Mouse (Mus musculus) cerebellum, adult 2 months (tissue): ENCODE results near the gene Acvr2b. TPM values are rescaled to one million over a fixed set of nuclear protein-coding genes. Genes with fewer than 3 reads are reported as not detected.

Experiments
- DNase-seq, 2 experiments: peaks; one replicate each; pipeline ENCODE4 v3.0.0; 2021
- H3K27ac ChIP-seq: fragments of 200-500 bp; 2 replicates; pipeline ENCODE4 v1.5.1; 2012; ENCODE audit warnings: low read length, control low read depth, inconsistent platforms; ENCODE audit not compliant: insufficient read depth
- H3K27me3 ChIP-seq: fragments of 200-500 bp; 2 replicates; pipeline ENCODE4 v1.6.1; 2012; ENCODE audit warnings: inconsistent platforms, mild to moderate bottlenecking, low read length, moderate library complexity; ENCODE audit not compliant: control insufficient read depth, insufficient read depth
- H3K4me1 ChIP-seq: fragments of 200-500 bp; 2 replicates; pipeline ENCODE4 v1.6.1; 2011; ENCODE audit warnings: low read length; ENCODE audit not compliant: control insufficient read depth, insufficient read depth
- H3K4me3 ChIP-seq: fragments of 200-500 bp; replicated peaks from 2 replicates; pipeline ENCODE3; 2011; ENCODE audit warnings: mild to moderate bottlenecking, low read depth, low read length, control low read depth; ENCODE audit not compliant: insufficient read depth
- CTCF ChIP-seq: fragments of 200-500 bp; IDR thresholded peaks from 2 replicates; pipeline ENCODE4 v1.5.1; 2011; ENCODE audit warnings: low read depth, mild to moderate bottlenecking, control low read depth, low read length, moderate library complexity, borderline replicate concordance; ENCODE audit not compliant: insufficient read depth
- POLR2A ChIP-seq: fragments of 200-500 bp; IDR thresholded peaks from 2 replicates; pipeline ENCODE4 v1.6.1; 2011; ENCODE audit warnings: low read length, control low read depth, borderline replicate concordance; ENCODE audit not compliant: insufficient read depth
- WGBS: fragments of 180-500 bp; shearing (Covaris S2); methylation state at CpG from one replicate; pipeline ENCODE4 v1.1.7; 2018; 5-methylcytosine and 5-hydroxymethylcytosine counted together
- polyA plus RNA-seq: library from polyadenylated mRNA; depleted of rRNA; stranded (reverse); fragments of >200 nt; gene quantifications from 2 replicates; pipeline ENCODE4 v1.2.3, GENCODE M21; 2012

Acvr2b gene
- polyA plus RNA-seq, 1 experiment, result 4.5 TPM

- Histone ChIP-seq H3K27me3 (no peaks in the 10 kb centered on the region), H3K4me1 (peaks cover 18% of the 10 kb centered on the region), H3K27ac (no peak overlapping the region), H3K4me3 (no peak overlapping the region)
- TF ChIP-seq CTCF (no peak), POLR2A (no peak)
- WGBS, result 91% methylated on average over 5 of the region's 5 CpGs
- no peak for DNase-seq
Observed at GRCm38 (mm10) chr9:119409864-119410263, 7.9 kb downstream of the Acvr2b start.

GRCm38 (mm10) chr9:119418025-119418424, 16.1 kb downstream of the Acvr2b start:
- WGBS, result 89% methylated on average over 18 of the region's 18 CpGs
- no peak overlapping the region for H3K4me3 ChIP-seq
- H3K27me3 ChIP-seq, result no peaks in the 10 kb centered on the region
- no peak overlapping the region for H3K27ac ChIP-seq
- no peak for DNase-seq
- TF ChIP-seq CTCF, result no peak
- peaks cover 9% of the 10 kb centered on the region for H3K4me1 ChIP-seq

DNA sequence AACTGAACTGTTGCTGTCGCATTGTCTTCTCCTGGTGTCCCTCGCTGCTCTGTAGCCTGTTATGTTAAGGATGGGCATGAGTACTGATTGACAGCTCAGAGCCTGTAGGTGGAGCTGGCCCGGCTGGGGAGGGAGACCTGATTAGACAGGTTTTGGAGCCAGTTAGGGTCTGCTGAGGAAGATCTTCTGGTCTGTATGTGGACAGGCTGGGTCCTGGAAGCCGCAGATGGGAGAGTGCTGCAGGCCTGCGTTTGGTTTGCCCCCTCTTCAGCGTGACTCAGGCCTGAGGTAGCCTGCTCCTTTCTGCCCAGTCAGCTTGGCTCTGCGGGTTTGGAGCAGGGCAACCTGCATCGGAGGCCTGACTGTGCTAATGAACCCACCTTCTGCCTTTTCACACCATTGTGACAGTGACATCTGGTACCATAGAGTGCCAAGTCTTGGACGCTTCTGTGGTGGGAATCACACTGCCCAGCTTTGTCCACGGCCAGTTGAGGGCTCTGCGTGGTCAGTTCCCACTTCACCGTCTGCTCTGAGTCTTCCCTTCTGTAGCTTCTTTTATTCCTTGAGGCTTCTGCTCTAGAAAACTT, 18.0 kb downstream of the Acvr2b start:
- Histone ChIP-seq H3K27ac (no peak overlapping the region), H3K4me3 (no peak overlapping the region), H3K27me3 (no peaks in the 10 kb centered on the region), H3K4me1 (peaks cover 12% of the 10 kb centered on the region)
- DNase-seq, result peak; percentile 62 to 81
- TF ChIP-seq CTCF (no peak), POLR2A (no peak)
- 11% methylated on average over 12 of the region's 12 CpGs for WGBS

- Histone ChIP-seq H3K27ac (no peak overlapping the region), H3K4me3 (no peak overlapping the region), H3K4me1 (peaks cover 21% of the 10 kb centered on the region), H3K27me3 (no peaks in the 10 kb centered on the region)
- 32% methylated on average over 7 of the region's 7 CpGs for WGBS
- TF ChIP-seq CTCF (no peak), POLR2A (no peak)
- DNase-seq, result peak; percentile 37 to 57
Observed at GRCm38 (mm10) chr9:119425217-119425975, 23.5 kb downstream of the Acvr2b start.

- no peak for DNase-seq
- no peak overlapping the region for H3K27ac ChIP-seq
- H3K4me1 ChIP-seq, result peaks cover 21% of the 10 kb centered on the region
- TF ChIP-seq POLR2A, result no peak
- no peak for TF ChIP-seq CTCF
- H3K27me3 ChIP-seq, result no peaks in the 10 kb centered on the region
- WGBS, result 63% methylated on average over 13 of the region's 13 CpGs
- no peak overlapping the region for H3K4me3 ChIP-seq
Observed at GRCm38 (mm10) chr9:119425976-119426415, 24.1 kb downstream of the Acvr2b start.

- H3K27me3 ChIP-seq, result no peaks in the 10 kb centered on the region
- H3K4me3 ChIP-seq, result no peak overlapping the region
- peaks cover 21% of the 10 kb centered on the region for H3K4me1 ChIP-seq
- DNase-seq, result no peak
- no peak for TF ChIP-seq CTCF
- TF ChIP-seq POLR2A, result no peak
- 47% methylated on average over 7 of the region's 7 CpGs for WGBS
- H3K27ac ChIP-seq, result no peak overlapping the region
Observed at GRCm38 (mm10) chr9:119426483-119426882, 24.6 kb downstream of the Acvr2b start.

DNA sequence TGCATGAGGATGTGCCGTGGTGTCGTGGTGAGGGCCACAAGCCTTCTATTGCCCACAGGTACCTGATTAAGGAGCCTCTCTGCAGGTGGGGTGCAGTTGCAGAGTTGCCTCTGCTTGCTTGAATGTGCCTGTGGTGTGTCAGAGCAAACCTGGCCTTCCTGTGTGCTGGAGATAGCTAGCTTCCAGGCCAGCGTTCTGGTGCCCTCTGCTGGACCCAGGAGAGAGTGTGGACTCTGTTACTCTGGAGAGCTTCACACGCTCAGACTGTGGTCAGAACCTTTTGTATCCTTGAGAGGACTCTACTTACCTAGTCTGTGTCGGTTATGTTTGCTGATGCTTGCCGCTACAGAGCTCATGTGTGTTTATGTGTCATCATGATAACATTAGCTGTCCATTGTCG, 28.4 kb downstream of the Acvr2b start:
- peaks cover 14% of the 10 kb centered on the region for H3K4me1 ChIP-seq
- TF ChIP-seq CTCF (peak; percentile 98), POLR2A (no peak)
- WGBS, result 41% methylated on average over 7 of the region's 7 CpGs

DNA sequence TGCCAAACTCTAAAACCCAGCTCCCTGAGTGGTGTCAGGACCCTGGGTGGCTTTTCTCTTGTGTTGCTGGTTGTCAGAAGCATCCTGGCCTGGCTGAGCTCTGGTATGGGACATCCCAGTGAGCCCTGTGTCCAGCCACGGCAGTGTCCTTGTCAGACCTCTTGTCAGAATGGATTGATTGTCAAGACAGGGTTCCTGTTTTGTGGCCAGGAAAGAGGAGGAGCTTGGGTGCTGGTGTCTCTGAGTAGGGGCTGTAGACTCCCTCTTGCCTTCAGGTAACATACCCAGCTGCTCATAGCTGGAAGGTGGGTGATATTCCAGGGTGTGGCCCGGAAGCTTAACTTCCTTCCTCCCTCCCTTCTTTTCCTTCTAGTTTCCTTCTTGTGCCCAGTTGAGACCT, 33.9 kb downstream of the Acvr2b start:
- no peak overlapping the region for H3K27ac ChIP-seq
- TF ChIP-seq CTCF (no peak), POLR2A (no peak)
- 83% methylated on average over 2 of the region's 2 CpGs for WGBS

More for the DNA sequence above, 28.4 kb downstream of the Acvr2b start:
- no peak overlapping the region for H3K27ac ChIP-seq
- peak; percentile 81 to 85 for DNase-seq
- H3K27me3 ChIP-seq, result no peaks in the 10 kb centered on the region
- H3K4me3 ChIP-seq, result no peak overlapping the region

More for the DNA sequence above, 33.9 kb downstream of the Acvr2b start:
- H3K4me3 ChIP-seq, result no peak overlapping the region
- H3K27me3 ChIP-seq, result no peaks in the 10 kb centered on the region
- no peak for DNase-seq
- peaks cover 3% of the 10 kb centered on the region; the same call in 1 of the 2 replicates for H3K4me1 ChIP-seq
